Mouse (Mus musculus): ENCODE results near the gene Ifit3b.
"Not testable (repeated sequence)": the region's sequence is repeated elsewhere in the genome, so short reads cannot be mapped to it uniquely, and the experiment has no call there.

The Ifit3b gene

GRCm38 (mm10) chr19:34607237-34608051 is at the start of gene Ifit3b:
Gene Ifit3b, plus strand, starts transcription at chr19:34607970.
- in situ Hi-C loops (cut with MboI): not testable (repeated sequence)

DNA sequence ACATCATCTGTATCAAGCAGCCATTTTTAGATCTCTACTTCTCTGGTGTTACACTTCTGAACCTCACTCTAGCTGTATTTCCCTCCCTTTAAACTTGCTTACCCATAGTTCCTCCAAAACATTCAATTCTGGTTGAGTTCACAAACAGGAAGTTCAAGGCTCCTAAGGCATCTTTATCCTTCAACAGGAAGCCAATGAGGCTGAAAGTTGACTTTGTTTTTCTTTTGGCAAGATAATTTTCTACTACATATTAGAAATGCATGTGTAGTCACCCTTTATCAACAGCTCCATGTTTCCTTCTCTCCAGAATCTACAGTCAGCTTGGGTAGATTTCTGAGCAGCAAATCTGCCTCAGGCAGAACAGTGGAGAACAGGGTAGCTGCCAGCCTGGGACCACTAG is 45.2 kb upstream of the Ifit3b start:
- in situ Hi-C loops (cut with MboI): no loop called here

GRCm38 (mm10) chr19:34566178-34566784 is 41.5 kb upstream of the Ifit3b start:
- in situ Hi-C loops (cut with MboI): no loop called here

DNA sequence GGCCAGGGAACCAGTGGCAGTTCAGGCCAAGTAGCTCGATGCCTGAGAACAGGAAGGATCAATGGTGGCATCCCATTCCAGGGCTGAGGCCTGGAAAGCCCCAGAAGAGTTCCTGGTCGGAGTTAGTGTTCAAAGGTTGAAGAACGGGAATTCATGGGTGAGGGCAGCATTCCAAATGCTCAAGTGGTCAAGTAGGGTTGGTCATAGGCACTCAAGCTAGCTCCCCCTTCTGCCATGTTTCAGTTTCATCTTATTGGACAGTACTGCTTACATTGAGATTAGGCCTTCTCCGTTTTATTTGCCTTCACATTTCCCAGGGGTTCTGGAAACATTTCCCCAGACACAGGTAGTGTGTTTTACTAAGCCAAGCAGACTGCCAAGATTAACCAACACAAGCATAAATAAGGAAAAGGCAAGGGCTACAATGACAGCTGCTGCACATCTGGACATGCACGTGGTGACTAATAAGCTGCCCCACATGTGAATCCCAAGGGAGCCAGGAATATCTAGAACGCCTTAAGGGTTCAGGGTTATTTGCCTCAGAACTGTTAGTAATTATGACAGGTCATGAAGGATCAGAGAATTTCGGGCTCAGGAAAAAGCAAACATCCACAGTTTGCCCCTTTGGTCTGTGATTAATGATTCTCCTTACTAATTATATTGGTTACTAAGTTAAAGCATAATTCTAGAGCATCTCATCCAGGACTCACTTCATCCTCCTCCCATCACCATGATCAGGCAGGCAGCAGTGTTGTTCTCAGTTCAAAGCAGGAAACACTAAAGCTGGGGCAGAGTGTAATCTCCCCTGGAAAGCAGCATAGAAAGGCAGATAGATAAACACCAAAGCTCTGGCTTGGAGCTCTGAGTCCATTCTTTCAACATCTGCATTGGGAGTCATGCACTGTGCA is 38.5 kb upstream of the Ifit3b start:
- in situ Hi-C loops (cut with MboI): no loop called here

GRCm38 (mm10) chr19:34569896-34570476 is 37.8 kb upstream of the Ifit3b start:
- in situ Hi-C loops (cut with MboI): no loop called here

GRCm38 (mm10) chr19:34571080-34571479 is 36.7 kb upstream of the Ifit3b start:
- in situ Hi-C loops (cut with MboI): no loop called here

- in situ Hi-C loops (cut with MboI): no loop called here
These were observed 34.1 kb upstream of the Ifit3b start for GRCm38 (mm10) chr19:34573650-34574049.

GRCm38 (mm10) chr19:34577121-34577520 is 30.6 kb upstream of the Ifit3b start:
- in situ Hi-C loops (cut with MboI): no loop called here

DNA sequence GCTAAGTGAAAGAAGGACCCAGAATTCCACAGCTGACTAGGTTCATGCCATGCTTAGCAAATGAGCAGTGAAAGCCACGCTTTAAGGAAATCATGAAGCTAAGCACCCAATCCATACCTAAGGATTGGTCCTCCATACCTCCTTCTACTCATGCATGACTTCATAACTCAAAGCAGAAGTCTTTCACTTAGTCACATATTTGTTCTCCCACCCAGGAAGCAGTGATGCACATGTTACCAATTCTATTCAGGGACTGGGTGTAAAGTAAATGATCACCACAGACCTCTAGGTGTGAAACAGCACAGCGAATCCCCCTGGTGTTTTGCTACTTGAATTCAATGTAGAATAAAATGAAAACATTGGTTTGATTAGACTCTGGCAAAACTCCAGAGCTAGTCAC is 25.1 kb upstream of the Ifit3b start:
- in situ Hi-C loops (cut with MboI): not testable (repeated sequence)

- in situ Hi-C loops (cut with MboI): not testable (repeated sequence)
These were observed 24.5 kb upstream of the Ifit3b start, which contains the start of gene Ifit3 for GRCm38 (mm10) chr19:34583126-34583766. Gene Ifit3, plus strand, starts transcription at chr19:34583531.

GRCm38 (mm10) chr19:34585740-34586458 is 21.9 kb upstream of the Ifit3b start:
- in situ Hi-C loops (cut with MboI): not testable (repeated sequence)

GRCm38 (mm10) chr19:34587898-34588692 is 19.7 kb upstream of the Ifit3b start:
- in situ Hi-C loops (cut with MboI): not testable (repeated sequence)

- in situ Hi-C loops (cut with MboI): no loop called here
These were observed 18.8 kb upstream of the Ifit3b start for GRCm38 (mm10) chr19:34588959-34589358.

GRCm38 (mm10) chr19:34593456-34593855 is 14.3 kb upstream of the Ifit3b start:
- in situ Hi-C loops (cut with MboI): no loop called here

- in situ Hi-C loops (cut with MboI): not testable (repeated sequence)
These were observed 13.2 kb upstream of the Ifit3b start for GRCm38 (mm10) chr19:34594523-34594922.

DNA sequence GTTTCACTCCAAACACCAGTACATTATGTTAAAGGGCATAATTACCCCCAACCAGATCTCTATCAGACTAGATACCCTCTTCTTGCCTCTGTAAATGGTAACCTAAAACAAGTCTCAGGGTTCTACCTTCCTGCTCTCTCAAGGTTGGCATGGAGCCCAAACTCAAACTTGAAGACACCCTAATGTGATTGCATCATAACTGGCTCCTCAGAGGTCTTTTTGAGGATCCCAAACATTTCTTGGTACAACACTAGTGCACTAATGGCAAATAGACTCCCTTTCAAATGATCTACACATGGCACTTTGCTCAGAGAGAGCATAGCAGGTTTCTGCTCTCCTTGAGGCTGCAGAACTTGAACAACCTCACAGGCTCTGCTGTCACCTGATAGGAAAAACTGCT is 11.0 kb upstream of the Ifit3b start:
- in situ Hi-C loops (cut with MboI): no loop called here

DNA sequence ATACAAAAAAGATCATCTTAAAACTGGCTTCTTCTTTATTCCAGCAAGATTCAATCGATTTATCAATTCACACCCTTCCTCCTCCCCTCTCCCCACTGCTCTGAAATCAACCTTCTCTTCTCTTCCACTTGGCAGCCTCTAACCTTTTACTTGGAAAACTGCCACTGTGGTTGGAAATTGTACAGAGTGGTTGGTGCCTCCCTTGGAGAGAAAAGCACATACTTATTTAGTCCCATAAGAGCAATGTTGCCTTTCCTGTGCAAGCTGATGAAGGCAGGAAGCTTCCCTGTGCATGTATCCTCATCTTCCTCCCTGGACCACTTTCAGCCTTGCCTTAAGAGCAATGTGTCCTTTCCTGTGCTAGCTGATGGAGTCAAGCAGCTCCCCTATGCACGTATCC is 9.4 kb upstream of the Ifit3b start:
- in situ Hi-C loops (cut with MboI): no loop called here

DNA sequence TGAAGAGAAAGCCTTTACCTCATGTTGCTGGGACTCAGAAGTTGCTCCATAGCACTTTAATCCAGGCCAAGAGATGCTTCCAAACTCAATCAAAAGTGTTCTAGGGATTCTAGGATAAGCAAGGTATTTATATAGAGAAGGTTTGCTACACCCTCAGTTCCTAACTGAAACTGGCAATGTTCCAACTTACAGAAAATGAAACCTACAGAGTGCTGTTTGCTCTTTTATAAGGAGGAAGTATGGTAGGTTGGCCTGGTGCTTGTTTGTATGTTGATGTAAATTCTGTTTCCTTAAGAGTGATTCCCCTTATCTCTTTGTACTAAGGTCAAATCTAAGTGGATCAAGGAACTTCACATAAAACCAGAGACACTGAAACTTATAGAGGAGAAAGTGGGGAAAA is 8.5 kb upstream of the Ifit3b start:
- in situ Hi-C loops (cut with MboI): not testable (repeated sequence)

- in situ Hi-C loops (cut with MboI): not testable (repeated sequence)
These were observed 5.9 kb upstream of the Ifit3b start, which contains the start of gene Ifit1bl1 for GRCm38 (mm10) chr19:34601888-34602287. Gene Ifit1bl1, minus strand, starts transcription at chr19:34601956.

DNA sequence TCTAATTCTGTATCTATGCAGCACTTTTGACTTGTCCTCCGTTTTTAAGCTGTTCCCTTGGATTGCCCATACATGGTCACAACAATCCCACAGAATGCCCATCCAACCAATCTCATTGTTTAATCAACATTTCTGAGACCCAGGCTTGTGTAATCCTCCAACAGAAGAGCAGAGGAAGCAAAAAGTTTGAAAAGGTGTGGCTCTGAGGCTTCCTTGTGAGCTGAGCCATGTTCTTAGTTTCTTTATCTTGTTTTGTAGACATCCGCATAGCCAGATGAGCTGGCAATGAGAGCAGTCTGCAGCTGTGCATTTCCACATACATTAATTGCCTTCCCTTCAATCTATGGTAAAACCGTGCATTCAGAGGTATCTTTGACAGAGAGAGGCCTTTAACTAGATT is 2.3 kb upstream of the Ifit3b start:
- in situ Hi-C loops (cut with MboI): no loop called here

Measured in mature B cell (primary cell).